Mouse (Mus musculus) neural tube, embryonic 12.5 days (tissue): ENCODE results near the gene Olfr875. TPM values are rescaled to one million over a fixed set of nuclear protein-coding genes. Genes with fewer than 3 reads are reported as not detected.

Experiments
- ATAC-seq: fragments of 200-750 bp; cut with Nextera tagmentation; 2 replicates; pipeline ENCODE4 v1.8.0; 2017; ENCODE audit warnings: low read depth, mild to moderate bottlenecking, moderate TSS enrichment, moderate library complexity; ENCODE audit not compliant: low FRiP score
- H3K27ac ChIP-seq: fragments of 300-500 bp; sonication (generic); 2 replicates; pipeline ENCODE4 v1.5.1; 2016
- H3K27me3 ChIP-seq: fragments of 300-500 bp; sonication (generic); replicated peaks from 2 replicates; pipeline ENCODE4 v1.6.1; 2016; ENCODE audit warnings: mild to moderate bottlenecking
- H3K36me3 ChIP-seq: fragments of 300-500 bp; sonication (generic); 2 replicates; pipeline ENCODE4 v1.6.1; 2016; ENCODE audit warnings: mild to moderate bottlenecking
- H3K4me1 ChIP-seq: fragments of 300-500 bp; sonication (generic); 2 replicates; pipeline ENCODE4 v1.6.1; 2016
- H3K4me2 ChIP-seq: fragments of 300-500 bp; sonication (generic); replicated peaks from 2 replicates; pipeline ENCODE4 v1.6.1; 2016; ENCODE audit warnings: mild to moderate bottlenecking
- H3K4me3 ChIP-seq: fragments of 300-500 bp; sonication (generic); 2 replicates; pipeline ENCODE4 v1.5.1; 2016
- H3K9ac ChIP-seq: fragments of 300-500 bp; sonication (generic); 2 replicates; pipeline ENCODE4 v1.6.1; 2016; ENCODE audit warnings: mild to moderate bottlenecking
- H3K9me3 ChIP-seq: fragments of 300-500 bp; sonication (generic); 2 replicates; pipeline ENCODE4 v1.6.1; 2016; ENCODE audit warnings: mild to moderate bottlenecking
- WGBS: fragments of 180-500 bp; shearing (Covaris S2); methylation state at CpG from one replicate; pipeline ENCODE4 v1.1.7; 2016; 5-methylcytosine and 5-hydroxymethylcytosine counted together
- polyA plus RNA-seq: library from polyadenylated mRNA; unstranded; fragments of >200 nt; fragmentation: Nextera tagmentation; extraction: Ambion mirVana; gene quantifications from 2 replicates; pipeline ENCODE4 v1.2.1, GENCODE M21; 2016

The Olfr875 gene
- polyA plus RNA-seq, 1 experiment from 2014 or later = not detected

DNA sequence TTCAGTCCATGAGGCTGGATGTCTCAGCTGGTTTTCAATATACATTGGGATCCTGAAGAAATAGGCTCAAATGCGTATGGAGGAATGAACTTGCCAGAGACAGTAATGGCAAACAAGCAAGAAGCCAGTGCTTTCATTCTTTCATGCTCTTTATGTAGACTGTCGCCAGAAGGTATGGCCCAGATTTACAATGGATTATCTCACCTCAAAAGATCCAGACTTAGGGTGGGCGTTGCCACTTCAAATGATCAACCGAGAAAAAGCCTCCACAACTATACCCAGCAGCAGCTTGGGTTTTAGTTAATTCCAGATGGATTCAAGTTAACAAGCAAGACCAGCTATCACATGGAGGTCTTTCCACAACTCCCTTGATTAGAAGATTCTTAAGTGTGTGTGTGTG, 30.4 kb downstream of the Olfr875 start:
- no peaks in the 10 kb centered on the region for H3K9me3 ChIP-seq
- 83% methylated on average over 4 of the region's 4 CpGs for WGBS
- no peaks in the 10 kb centered on the region for H3K36me3 ChIP-seq
- H3K27ac ChIP-seq = no peak overlapping the region
- H3K9ac ChIP-seq = no peak overlapping the region
- no peak overlapping the region for H3K4me3 ChIP-seq
- H3K4me1 ChIP-seq = no peaks in the 10 kb centered on the region
- no peaks in the 10 kb centered on the region for H3K27me3 ChIP-seq
- no peak for ATAC-seq
- no peak overlapping the region for H3K4me2 ChIP-seq

DNA sequence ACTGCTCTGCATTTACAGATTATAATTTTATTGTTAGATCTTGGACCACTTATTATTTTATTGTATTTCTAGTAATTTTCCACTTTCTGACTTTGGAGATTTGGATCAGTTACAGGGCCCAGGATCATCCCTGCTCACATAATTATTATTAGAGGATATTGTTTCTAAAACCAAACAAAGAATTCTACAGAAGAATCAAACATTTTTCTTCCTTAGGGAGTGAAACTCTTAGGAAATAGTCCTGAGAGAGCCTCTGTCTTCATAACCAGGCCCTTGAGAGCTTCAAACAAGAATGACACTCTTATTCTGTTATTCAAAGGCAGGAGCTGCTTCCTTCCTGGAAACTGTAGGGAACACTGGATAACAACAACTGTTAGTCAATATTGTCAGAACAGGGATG, 31.1 kb downstream of the Olfr875 start, which contains the start of gene Olfr876:
Gene Olfr876, plus strand, starts transcription at position 301 of the 400 bp plus-strand sequence.
- no peak within 1 kb of the TSS for H3K27ac ChIP-seq
- no peaks in the 10 kb centered on the region for H3K27me3 ChIP-seq
- ATAC-seq = no peak

DNA sequence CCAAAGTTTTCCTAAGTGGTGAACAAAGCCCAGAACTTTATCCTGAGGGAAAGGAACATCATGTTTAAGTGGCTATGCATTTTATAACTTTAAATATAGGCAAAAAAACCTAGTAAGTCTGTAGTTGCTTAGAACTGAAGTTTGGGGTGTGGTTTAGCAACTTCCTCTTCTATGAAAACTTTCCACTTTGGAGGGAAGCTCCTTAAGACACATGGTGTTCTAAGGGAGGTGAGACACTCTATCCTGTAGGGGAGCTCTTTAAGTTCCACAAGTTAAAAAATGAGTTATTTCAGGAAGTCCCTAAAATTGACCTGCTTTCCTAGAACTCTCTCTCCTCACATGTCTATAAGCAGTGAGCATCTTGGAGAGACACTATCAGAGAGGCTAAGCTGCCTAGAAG, 35.6 kb downstream of the Olfr875 start:
- Histone ChIP-seq H3K9ac (no peak overlapping the region), H3K4me2 (no peak overlapping the region), H3K4me3 (no peak overlapping the region), H3K27me3 (no peaks in the 10 kb centered on the region), H3K4me1 (no peaks in the 10 kb centered on the region), H3K27ac (no peak overlapping the region), H3K36me3 (no peaks in the 10 kb centered on the region), H3K9me3 (no peaks in the 10 kb centered on the region)
- no peak for ATAC-seq

More for the DNA sequence above, 31.1 kb downstream of the Olfr875 start, which contains the start of gene Olfr876:
- Histone ChIP-seq H3K4me2 (no peak within 1 kb of the TSS), H3K4me3 (no peak within 1 kb of the TSS), H3K9me3 (no peaks in the 10 kb centered on the region), H3K4me1 (no peaks in the 10 kb centered on the region), H3K36me3 (no peaks in the 10 kb centered on the region), H3K9ac (no peak within 1 kb of the TSS)

DNA sequence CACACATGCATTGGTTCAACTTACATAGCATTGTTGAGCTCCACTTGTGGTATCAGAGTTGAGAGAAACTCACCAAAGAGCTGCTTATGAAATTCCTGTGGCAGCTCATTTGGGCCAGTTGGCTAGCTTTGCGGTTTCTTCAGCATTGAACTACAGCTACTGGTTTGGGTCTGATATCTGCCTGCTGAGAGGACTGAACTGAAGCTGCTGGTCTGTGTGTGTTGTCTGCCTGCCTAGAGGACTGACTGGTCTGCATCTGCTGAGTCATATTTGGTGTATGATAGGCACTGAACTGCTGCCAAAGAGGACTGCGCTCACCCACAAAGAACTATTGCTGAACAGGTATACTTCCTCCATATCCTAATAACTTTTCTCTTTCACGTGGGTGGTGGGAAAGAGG, 36.8 kb downstream of the Olfr875 start:
- 93% methylated on average over 3 of the region's 3 CpGs for WGBS
- no peak overlapping the region for H3K27ac ChIP-seq
- no peak overlapping the region for H3K4me2 ChIP-seq
- no peaks in the 10 kb centered on the region for H3K4me1 ChIP-seq
- H3K4me3 ChIP-seq = no peak overlapping the region
- no peaks in the 10 kb centered on the region for H3K9me3 ChIP-seq
- no peaks in the 10 kb centered on the region for H3K27me3 ChIP-seq
- H3K9ac ChIP-seq = no peak overlapping the region
- ATAC-seq = no peak
- H3K36me3 ChIP-seq = no peaks in the 10 kb centered on the region

DNA sequence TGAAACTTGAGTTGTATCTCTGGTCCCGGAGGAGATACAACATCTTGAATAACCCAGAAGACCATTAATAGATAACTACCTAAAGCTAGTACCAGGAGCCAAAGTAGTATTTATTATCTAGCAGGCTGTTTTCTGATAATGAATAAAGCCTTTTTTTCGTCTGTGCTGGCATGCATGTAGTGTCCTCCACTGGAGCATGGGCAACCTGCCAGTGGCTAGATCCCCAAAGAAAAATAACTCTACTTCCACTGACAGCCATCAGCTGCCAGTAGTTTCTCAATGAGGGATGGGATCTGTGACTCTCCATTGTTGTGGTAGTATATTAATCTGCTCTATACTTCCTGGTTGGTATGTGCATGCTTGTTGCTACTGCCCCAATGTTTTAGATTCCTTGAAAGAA, 37.3 kb downstream of the Olfr875 start:
- no peak overlapping the region for H3K4me3 ChIP-seq
- no peaks in the 10 kb centered on the region for H3K9me3 ChIP-seq
- H3K27me3 ChIP-seq = no peaks in the 10 kb centered on the region
- no peaks in the 10 kb centered on the region for H3K4me1 ChIP-seq
- H3K9ac ChIP-seq = no peak overlapping the region
- no peaks in the 10 kb centered on the region for H3K36me3 ChIP-seq
- no peak overlapping the region for H3K4me2 ChIP-seq
- 90% methylated on average over 2 of the region's 2 CpGs for WGBS
- no peak for ATAC-seq
- H3K27ac ChIP-seq = no peak overlapping the region

DNA sequence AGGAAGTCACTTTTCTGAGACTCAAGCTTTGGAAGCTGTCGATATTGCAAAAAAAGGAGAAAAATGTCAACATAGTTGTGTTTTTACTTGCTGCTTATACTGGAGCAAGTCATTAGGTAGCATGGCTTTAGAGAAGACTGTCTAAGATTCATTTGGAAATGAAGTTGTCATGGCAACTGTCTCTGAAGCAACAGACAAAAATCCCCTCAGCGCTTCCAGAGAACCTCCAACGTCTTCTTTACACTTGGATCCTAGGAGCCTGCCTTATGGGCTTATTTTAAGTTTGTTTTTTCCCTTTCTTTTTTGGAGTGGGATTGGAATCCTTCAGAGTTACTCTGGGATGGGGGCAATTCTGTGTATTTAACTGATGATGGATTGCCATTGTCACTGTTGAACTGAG, 43.0 kb downstream of the Olfr875 start:
- no peak overlapping the region for H3K4me3 ChIP-seq
- H3K9me3 ChIP-seq = no peaks in the 10 kb centered on the region
- no peaks in the 10 kb centered on the region for H3K4me1 ChIP-seq
- H3K27me3 ChIP-seq = no peaks in the 10 kb centered on the region
- no peak overlapping the region for H3K9ac ChIP-seq
- 66% methylated on average over 3 of the region's 3 CpGs for WGBS
- no peak for ATAC-seq
- no peak overlapping the region for H3K4me2 ChIP-seq
- no peaks in the 10 kb centered on the region for H3K36me3 ChIP-seq
- H3K27ac ChIP-seq = no peak overlapping the region

Other genes starting within 250 kb of the Olfr875 start
- 37.7 and 38.2 TPM in 2 replicates for gene Esam, start 243.8 kb upstream of the Olfr875 start, polyA plus RNA-seq
- 0.58 and 1.3 TPM in 2 replicates for gene Vsig2, start 232.6 kb upstream of the Olfr875 start, polyA plus RNA-seq
- 7.0 and 10.3 TPM in 2 replicates for gene Nrgn, start 219.0 kb upstream of the Olfr875 start, polyA plus RNA-seq
- gene Siae, start 216.2 kb upstream of the Olfr875 start, polyA plus RNA-seq = 8.8 and 10.5 TPM in 2 replicates
- gene Spa17, start 158.1 kb upstream of the Olfr875 start, polyA plus RNA-seq = 14.0 and 17.0 TPM in 2 replicates
- gene Tbrg1, start 114.5 kb upstream of the Olfr875 start, polyA plus RNA-seq = 114 and 115 TPM in 2 replicates
- not detected in 2 replicates for gene Panx3, start 102.6 kb upstream of the Olfr875 start, polyA plus RNA-seq
- not detected in 2 replicates for gene Olfr160, start 55.6 kb upstream of the Olfr875 start, polyA plus RNA-seq
- not detected in 2 replicates for gene Olfr874, start 26.8 kb upstream of the Olfr875 start, polyA plus RNA-seq
- not detected in 2 replicates for gene Olfr876, start 31.2 kb downstream of the Olfr875 start, polyA plus RNA-seq
- gene Olfr877, start 82.4 kb downstream of the Olfr875 start, polyA plus RNA-seq = not detected in 2 replicates
- not detected in 2 replicates for gene Olfr145, start 124.9 kb downstream of the Olfr875 start, polyA plus RNA-seq
- not detected in 2 replicates for gene Olfr878, start 146.0 kb downstream of the Olfr875 start, polyA plus RNA-seq
- gene Olfr881, start 220.0 kb downstream of the Olfr875 start, polyA plus RNA-seq = not detected in 2 replicates